Mouse (Mus musculus) intestine, postnatal 0 days (tissue): ENCODE results near the gene Arhgap24. TPM values are rescaled to one million over a fixed set of nuclear protein-coding genes. Genes with fewer than 3 reads are reported as not detected.

Experiments used
- ATAC-seq: fragments of 200-750 bp; cut with Nextera tagmentation; 2 replicates; pipeline ENCODE4 v1.8.0; 2017; ENCODE audit warnings: mild to moderate bottlenecking, moderate TSS enrichment, moderate library complexity
- H3K27ac ChIP-seq: fragments of 300-500 bp; sonication (generic); 2 replicates; pipeline ENCODE4 v1.5.1; 2014; ENCODE audit warnings: mild to moderate bottlenecking, low read depth, low read length, moderate library complexity
- H3K27me3 ChIP-seq: fragments of 300-500 bp; sonication (generic); replicated peaks from 2 replicates; pipeline ENCODE4 v1.6.1; 2014; ENCODE audit warnings: low read length, mixed read lengths; ENCODE audit not compliant: control insufficient read depth, insufficient read depth
- H3K36me3 ChIP-seq: fragments of 300-500 bp; sonication (generic); 2 replicates; pipeline ENCODE4 v1.6.1; 2014; ENCODE audit warnings: mild to moderate bottlenecking, moderate library complexity; ENCODE audit not compliant: control insufficient read depth, insufficient read depth
- H3K4me1 ChIP-seq: fragments of 300-500 bp; sonication (generic); replicated peaks from 2 replicates; pipeline ENCODE4 v1.6.1; 2014; ENCODE audit warnings: antibody characterized with exemption, low read length, mixed read lengths; ENCODE audit not compliant: control insufficient read depth, insufficient read depth
- H3K4me2 ChIP-seq: fragments of 300-500 bp; sonication (generic); replicated peaks from 2 replicates; pipeline ENCODE4 v1.6.1; 2014; ENCODE audit warnings: low read depth, mild to moderate bottlenecking, moderate library complexity
- H3K4me3 ChIP-seq: fragments of 300-500 bp; sonication (generic); 2 replicates; pipeline ENCODE4 v1.5.1; 2014; ENCODE audit warnings: low read depth, low read length
- H3K9ac ChIP-seq: fragments of 300-500 bp; sonication (generic); 2 replicates; pipeline ENCODE4 v1.6.1; 2014; ENCODE audit warnings: mild to moderate bottlenecking, low read depth, low read length
- H3K9me3 ChIP-seq: fragments of 300-500 bp; sonication (generic); 2 replicates; pipeline ENCODE4 v1.6.1; 2016; ENCODE audit warnings: mixed run types; ENCODE audit not compliant: control insufficient read depth
- CTCF ChIP-seq: sonication (generic); IDR thresholded peaks from 2 replicates; pipeline ENCODE4 v1.5.1; 2016; ENCODE audit warnings: low read depth, mild to moderate bottlenecking, control low read depth, antibody characterized with exemption, moderate library complexity
- WGBS: fragments of 180-500 bp; shearing (Covaris S2); extraction: QIAGEN DNeasy Blood & Tissue Kit; methylation state at CpG from one replicate; pipeline ENCODE4 v1.1.7; 2014; 5-methylcytosine and 5-hydroxymethylcytosine counted together
- polyA plus RNA-seq: library from polyadenylated mRNA; unstranded; fragments of >200 nt; fragmentation: Nextera tagmentation; extraction: Ambion mirVana; gene quantifications from 2 replicates; pipeline ENCODE4 v1.2.1, GENCODE M21; 2015

Gene Arhgap24
- polyA plus RNA-seq, 1 experiment from 2014 or later: 7.6 TPM

DNA sequence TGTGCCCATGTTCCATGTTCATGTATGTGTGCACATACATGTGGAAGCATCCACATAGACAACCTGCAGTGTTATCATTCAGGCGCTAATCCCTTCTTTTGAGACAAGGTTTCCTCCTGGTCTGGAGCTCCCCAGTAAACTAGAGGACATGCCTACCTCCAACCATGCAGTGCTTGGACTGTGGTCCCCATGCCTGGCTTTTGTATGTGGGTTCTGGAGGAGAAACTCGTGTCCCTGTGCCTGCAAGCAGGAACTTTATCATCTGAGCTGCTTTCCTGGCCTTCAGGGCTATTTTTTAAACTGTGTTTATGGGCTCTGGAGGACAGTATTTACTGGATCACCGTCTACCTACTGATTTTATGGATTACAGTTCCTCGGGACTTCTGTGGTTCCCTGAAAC, 262.9 kb downstream of the Arhgap24 start:
- WGBS: 76% methylated on average over 4 of the region's 4 CpGs

GRCm38 (mm10) chr5:102748146-102748545, 267.0 kb downstream of the Arhgap24 start:
- H3K27me3 ChIP-seq: no peaks in the 10 kb centered on the region
- no peak overlapping the region for H3K9ac ChIP-seq
- H3K4me1 ChIP-seq: no peaks in the 10 kb centered on the region
- no peak overlapping the region for H3K4me2 ChIP-seq
- no peak for TF ChIP-seq CTCF
- H3K4me3 ChIP-seq: no peak overlapping the region
- ATAC-seq: no peak
- 82% methylated on average over 9 of the region's 9 CpGs for WGBS
- H3K9me3 ChIP-seq: no peaks in the 10 kb centered on the region
- no peaks in the 10 kb centered on the region for H3K36me3 ChIP-seq
- H3K27ac ChIP-seq: no peak overlapping the region

More for the DNA sequence above, 262.9 kb downstream of the Arhgap24 start:
- no peak for TF ChIP-seq CTCF
- no peak overlapping the region for H3K9ac ChIP-seq
- H3K4me1 ChIP-seq: no peaks in the 10 kb centered on the region
- H3K4me3 ChIP-seq: no peak overlapping the region
- H3K4me2 ChIP-seq: no peak overlapping the region
- no peaks in the 10 kb centered on the region for H3K27me3 ChIP-seq
- no peak for ATAC-seq
- H3K36me3 ChIP-seq: no peaks in the 10 kb centered on the region
- H3K27ac ChIP-seq: no peak overlapping the region
- no peaks in the 10 kb centered on the region for H3K9me3 ChIP-seq

- Histone ChIP-seq H3K4me2 (no peak overlapping the region), H3K4me3 (no peak overlapping the region), H3K9me3 (no peaks in the 10 kb centered on the region), H3K4me1 (no peaks in the 10 kb centered on the region), H3K36me3 (no peaks in the 10 kb centered on the region), H3K27ac (no peak overlapping the region), H3K9ac (no peak overlapping the region), H3K27me3 (no peaks in the 10 kb centered on the region)
- no peak for TF ChIP-seq CTCF
- WGBS: 52% methylated on average over 8 of the region's 8 CpGs
- no peak for ATAC-seq
These were observed 267.8 kb downstream of the Arhgap24 start for GRCm38 (mm10) chr5:102749020-102749419.

DNA sequence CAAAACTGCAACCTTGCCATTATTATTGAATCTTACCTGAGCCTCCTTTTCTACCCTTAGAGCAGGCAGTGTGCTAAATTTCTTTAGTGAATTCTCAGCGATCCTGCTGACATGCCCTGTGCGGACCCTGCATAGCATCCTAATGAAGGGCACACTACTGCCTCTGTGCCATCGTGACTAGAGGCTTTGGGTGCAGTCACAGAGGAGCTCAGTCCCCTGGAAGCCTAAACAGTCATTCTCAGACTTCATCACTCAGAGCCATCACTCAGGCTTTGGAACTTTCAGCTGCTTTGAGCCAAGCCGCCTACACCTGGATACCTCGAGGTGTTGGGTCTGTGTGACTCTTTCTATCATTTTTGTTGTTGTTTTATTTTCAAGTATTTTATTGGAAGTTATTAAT, 269.5 kb downstream of the Arhgap24 start:
- no peak for ATAC-seq
- Histone ChIP-seq H3K36me3 (no peaks in the 10 kb centered on the region), H3K4me3 (no peak overlapping the region), H3K4me1 (no peaks in the 10 kb centered on the region), H3K9ac (no peak overlapping the region), H3K27me3 (no peaks in the 10 kb centered on the region), H3K4me2 (no peak overlapping the region), H3K27ac (no peak overlapping the region), H3K9me3 (no peaks in the 10 kb centered on the region)
- WGBS: 68% methylated on average over 5 of the region's 5 CpGs
- TF ChIP-seq CTCF: no peak

DNA sequence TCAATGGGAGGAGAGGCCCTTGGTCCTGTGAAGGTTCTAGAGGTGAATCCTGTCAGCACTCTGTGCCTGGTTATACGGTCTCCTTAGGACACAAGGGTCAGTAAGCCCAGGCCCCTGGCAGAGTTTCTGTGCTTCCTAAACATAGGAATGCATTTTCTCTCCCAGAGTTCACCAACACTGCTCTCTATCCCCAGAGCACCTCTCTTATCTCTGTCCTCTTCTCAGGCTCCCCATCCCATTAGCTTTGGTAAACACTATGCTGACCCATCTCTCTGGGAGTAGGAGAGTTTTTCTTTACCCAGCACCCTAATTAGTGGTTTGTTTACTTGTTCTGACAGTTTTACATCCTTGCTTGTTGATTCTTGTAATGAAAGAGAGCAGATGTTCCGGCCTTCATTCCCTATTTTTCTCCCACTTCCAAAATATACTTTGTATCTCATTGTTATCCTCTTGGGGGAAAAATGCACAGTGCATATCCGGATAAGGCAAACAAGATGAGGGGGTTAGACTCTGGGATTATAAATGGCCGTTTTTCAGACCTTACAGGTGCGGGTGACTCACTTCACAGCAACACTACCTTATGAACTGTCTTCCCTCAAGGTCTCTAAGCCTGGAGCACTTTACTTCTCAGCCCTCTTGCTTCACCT, 270.6 kb downstream of the Arhgap24 start:
- Histone ChIP-seq H3K4me1 (no peaks in the 10 kb centered on the region), H3K4me3 (no peak overlapping the region), H3K9ac (no peak overlapping the region), H3K27ac (no peak overlapping the region), H3K27me3 (no peaks in the 10 kb centered on the region), H3K9me3 (no peaks in the 10 kb centered on the region), H3K36me3 (no peaks in the 10 kb centered on the region), H3K4me2 (no peak overlapping the region)
- WGBS: 22% methylated on average over 5 of the region's 5 CpGs
- TF ChIP-seq CTCF: no peak
- no peak for ATAC-seq

DNA sequence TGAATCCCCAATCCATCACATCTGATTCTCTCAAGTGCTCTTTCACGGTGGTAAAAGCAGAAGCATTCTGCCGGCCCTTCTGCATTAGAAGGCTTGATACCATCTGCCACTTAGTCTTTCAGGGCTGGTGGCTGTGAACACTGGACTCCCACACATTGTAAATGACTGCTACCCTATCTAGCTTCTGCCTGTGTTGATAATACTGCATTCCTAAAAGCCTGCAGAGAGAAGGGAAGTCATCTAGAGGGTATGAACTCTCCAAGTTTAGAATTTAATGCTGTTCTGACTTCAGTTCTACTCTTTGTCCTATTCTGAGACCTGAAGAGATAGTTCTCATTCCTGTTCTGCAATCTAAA, 271.1 kb downstream of the Arhgap24 start:
- no peak overlapping the region for H3K27ac ChIP-seq

GRCm38 (mm10) chr5:102757040-102757439, 275.8 kb downstream of the Arhgap24 start:
- H3K9ac ChIP-seq: no peak overlapping the region
- H3K4me3 ChIP-seq: no peak overlapping the region
- 72% methylated on average over 6 of the region's 6 CpGs for WGBS
- no peaks in the 10 kb centered on the region for H3K4me1 ChIP-seq
- no peaks in the 10 kb centered on the region for H3K9me3 ChIP-seq
- no peaks in the 10 kb centered on the region for H3K27me3 ChIP-seq
- no peaks in the 10 kb centered on the region for H3K36me3 ChIP-seq
- ATAC-seq: no peak
- no peak overlapping the region for H3K27ac ChIP-seq
- H3K4me2 ChIP-seq: no peak overlapping the region
- TF ChIP-seq CTCF: no peak

More for the DNA sequence above, 271.1 kb downstream of the Arhgap24 start:
- Histone ChIP-seq H3K4me3 (no peak overlapping the region), H3K9me3 (no peaks in the 10 kb centered on the region), H3K36me3 (no peaks in the 10 kb centered on the region), H3K27me3 (no peaks in the 10 kb centered on the region), H3K9ac (no peak overlapping the region), H3K4me1 (no peaks in the 10 kb centered on the region), H3K4me2 (no peak overlapping the region)
- TF ChIP-seq CTCF: no peak
- no peak for ATAC-seq
- WGBS: 10% methylated on average over 2 of the region's 2 CpGs
